Mouse (Mus musculus): ENCODE data around the gene Cfap97d1.

DNA sequence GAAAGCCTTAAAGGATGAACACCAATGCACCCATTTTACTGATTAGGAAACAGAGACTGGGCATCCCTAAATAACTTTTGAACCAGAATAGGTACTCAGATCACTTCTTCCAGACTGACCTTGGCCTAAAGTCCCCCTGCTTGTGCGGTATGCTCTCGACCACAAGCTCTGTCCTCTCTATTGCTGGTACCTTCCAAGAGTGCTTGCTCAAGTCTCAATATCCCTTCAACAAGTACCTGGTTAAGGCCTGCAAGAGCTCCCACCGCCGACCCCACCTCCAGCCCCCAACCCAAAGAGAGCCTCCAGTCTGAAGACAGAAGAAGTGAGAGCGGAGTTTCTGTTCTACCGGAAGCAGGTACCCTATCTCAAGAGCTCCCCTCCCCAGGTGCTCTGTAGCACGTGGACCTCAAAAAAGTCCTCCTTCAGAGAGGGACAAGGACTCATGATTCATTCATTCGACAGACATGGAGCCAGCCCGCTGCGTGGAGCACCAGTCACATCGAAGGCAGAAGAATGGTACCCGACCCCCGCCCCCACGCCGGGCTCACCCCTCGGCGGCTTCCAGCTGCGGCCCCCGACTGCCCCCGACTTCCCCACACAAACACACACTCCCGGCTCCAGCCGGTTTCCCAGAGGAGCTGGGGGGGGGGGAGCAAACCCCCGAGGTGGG is 42.0 kb downstream of the Cfap97d1 start:
- TF ChIP-seq USF1 (IDR thresholded peaks at IDR 0.05; ENCODE audit: low read depth) = no peak
- TF ChIP-seq MYOG (IDR thresholded peaks at IDR 0.05; ENCODE audit: control insufficient read depth in 1 of 3, insufficient read depth in 1 of 3, insufficient read length in 2 of 3, low read depth in 2 of 3) = no peak
- no peak for TF ChIP-seq SRF (IDR thresholded peaks at IDR 0.05; ENCODE audit: control insufficient read depth, insufficient read length, low read depth)
- no peak for TF ChIP-seq TCF12 (IDR thresholded peaks at IDR 0.05; ENCODE audit: insufficient read depth, poor library complexity, severe bottlenecking)
- no peak for TF ChIP-seq POLR2A (IDR thresholded peaks at IDR 0.05; ENCODE audit: insufficient read length, low read depth)
- no peak for TF ChIP-seq MAX (IDR thresholded peaks at IDR 0.05; ENCODE audit: low read depth)
- no peak for TF ChIP-seq MYOD1 (IDR thresholded peaks at IDR 0.05; ENCODE audit: control insufficient read depth in 1 of 3, insufficient read length in 2 of 3, low read depth in 2 of 3)
- no peak for TF ChIP-seq POLR2AphosphoS2 (IDR thresholded peaks at IDR 0.05; ENCODE audit: insufficient read length, low read depth)

All from myocyte (in vitro differentiated cells).